ENCODE assay signal across 18 mouse cellular contexts in genomic region chr7:45008411-45008810, GRCm38 (mm10).
"Had no signal": no experiment of that assay in that cellular context is flagged by ENCODE, and none has a peak within 500 bp of the region (broad histone marks: within the 10 kb centered on the region; RNA-seq: fewer than 3 reads in every experiment).

No protein-coding gene starts in this region.

- H3K4me3 ChIP-seq: kidney, embryonic 15.5 days; liver, embryonic 13.5 days; midbrain, embryonic 12.5 days; myocyte; neural tube, embryonic 13.5 days had no signal

- H3K4me1 ChIP-seq: midbrain, embryonic 12.5 days had no signal

- H3K27ac ChIP-seq: kidney, embryonic 15.5 days; liver, embryonic 13.5 days; midbrain, embryonic 12.5 days; neural tube, embryonic 13.5 days; stomach, postnatal 0 days had no signal

- H3K4me2 ChIP-seq: kidney, embryonic 15.5 days; liver, embryonic 13.5 days; midbrain, embryonic 12.5 days; neural tube, embryonic 13.5 days had no signal

- H3K9me3 ChIP-seq: kidney, embryonic 15.5 days; liver, embryonic 13.5 days; midbrain, embryonic 12.5 days; neural tube, embryonic 13.5 days had no signal

- ATAC-seq: midbrain, embryonic 16.5 days had no signal

- H3K27me3 ChIP-seq: kidney, embryonic 15.5 days; liver, embryonic 13.5 days; midbrain, embryonic 12.5 days; neural tube, embryonic 13.5 days had no signal

- H3K9ac ChIP-seq: kidney, embryonic 15.5 days; liver, embryonic 13.5 days; midbrain, embryonic 12.5 days had no signal

- DNase-seq: kidney, adult 8-10 months; kidney, postnatal 10 days; kidney, postnatal 4 days; liver, embryonic 13.5 days; lung, adult 2 months; lung, postnatal 14 days; lung, postnatal 4 days; retina, postnatal 1 day; right cerebral cortex, postnatal 25 days; thymus, adult 2 months; thymus, postnatal 14 days; thymus, postnatal 4 days had no signal
